Mouse (Mus musculus) heart, embryonic 11.5 days (tissue): ENCODE data around the gene Ankrd33b. TPM values are rescaled to one million over a fixed set of nuclear protein-coding genes. Genes with fewer than 3 reads are reported as not detected.

Source experiments
- ATAC-seq: fragments of 200-750 bp; cut with Nextera tagmentation; replicated peaks from 2 replicates; pipeline ENCODE4 v1.8.0; 2017; ENCODE audit warnings: moderate library complexity; ENCODE audit not compliant: insufficient number of reproducible peaks, low FRiP score, low TSS enrichment
- H3K27ac ChIP-seq: fragments of 300-500 bp; sonication (generic); 2 replicates; pipeline ENCODE4 v1.5.1; 2014; ENCODE audit warnings: mild to moderate bottlenecking, low read depth, low read length
- H3K27me3 ChIP-seq: fragments of 300-500 bp; sonication (generic); 2 replicates; pipeline ENCODE4 v1.6.1; 2014; ENCODE audit warnings: mild to moderate bottlenecking, low read length, mixed read lengths; ENCODE audit not compliant: control insufficient read depth, insufficient read depth
- H3K36me3 ChIP-seq: fragments of 300-500 bp; sonication (generic); 2 replicates; pipeline ENCODE4 v1.6.1; 2014; ENCODE audit warnings: mild to moderate bottlenecking, low read length, moderate library complexity, mixed read lengths; ENCODE audit not compliant: control insufficient read depth, insufficient read depth
- H3K4me1 ChIP-seq: fragments of 300-500 bp; sonication (generic); 2 replicates; pipeline ENCODE4 v1.6.1; 2014; ENCODE audit warnings: low read length; ENCODE audit not compliant: control insufficient read depth, insufficient read depth
- H3K4me2 ChIP-seq: fragments of 300-500 bp; sonication (generic); 2 replicates; pipeline ENCODE4 v1.6.1; 2014; ENCODE audit warnings: mild to moderate bottlenecking, moderate library complexity
- H3K4me3 ChIP-seq: fragments of 300-500 bp; sonication (generic); 2 replicates; pipeline ENCODE4 v1.5.1; 2014; ENCODE audit warnings: low read depth, low read length
- H3K9ac ChIP-seq: fragments of 300-500 bp; sonication (generic); 2 replicates; pipeline ENCODE4 v1.6.1; 2014; ENCODE audit warnings: mild to moderate bottlenecking, low read depth, low read length, moderate library complexity
- H3K9me3 ChIP-seq: fragments of 300-500 bp; sonication (generic); replicated peaks from 2 replicates; pipeline ENCODE4 v1.6.1; 2016; ENCODE audit warnings: low read length; ENCODE audit not compliant: control insufficient read depth
- WGBS: fragments of 180-500 bp; shearing (Covaris S2); extraction: QIAGEN DNeasy Blood & Tissue Kit; methylation state at CpG from one replicate; pipeline ENCODE4 v1.1.7; 2014; ENCODE audit not compliant: insufficient replicate concordance; 5-methylcytosine and 5-hydroxymethylcytosine counted together
- polyA plus RNA-seq: library from polyadenylated mRNA; unstranded; fragments of >200 nt; fragmentation: Nextera tagmentation; extraction: Ambion mirVana; gene quantifications from 2 replicates; pipeline ENCODE4 v1.2.1, GENCODE M21; 2014

The Ankrd33b gene
- polyA plus RNA-seq, 1 experiment from 2014 or later = 2.2 TPM

DNA sequence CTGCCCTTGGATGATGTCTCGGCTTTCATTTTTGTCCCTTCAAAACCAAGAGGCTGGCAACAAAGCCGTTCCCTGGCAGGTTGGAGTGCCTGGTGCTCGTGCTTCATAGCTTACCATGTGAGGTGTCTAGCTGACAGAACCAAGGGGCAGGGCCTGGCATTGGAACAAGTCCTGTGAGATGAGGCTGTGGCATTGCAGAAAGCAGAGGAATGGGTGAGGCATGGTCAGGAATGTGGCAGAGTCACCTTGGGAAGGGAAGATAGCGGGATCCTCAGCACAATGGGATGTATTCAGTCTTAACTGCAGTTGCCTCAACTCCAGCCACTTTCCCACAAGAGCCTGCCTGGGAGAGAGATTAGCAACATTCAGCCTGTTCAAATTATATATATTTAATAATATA, 24.6 kb upstream of the Ankrd33b start:
- no peaks in the 10 kb centered on the region for H3K27me3 ChIP-seq
- ATAC-seq = no peak
- no peak overlapping the region for H3K4me3 ChIP-seq
- H3K4me2 ChIP-seq = no peak overlapping the region
- WGBS = 75% methylated on average over 4 of the region's 4 CpGs
- H3K9ac ChIP-seq = no peak overlapping the region
- no peaks in the 10 kb centered on the region for H3K9me3 ChIP-seq
- no peaks in the 10 kb centered on the region for H3K36me3 ChIP-seq
- no peak overlapping the region for H3K27ac ChIP-seq
- peaks cover 6% of the 10 kb centered on the region; the same call in 1 of the 2 replicates for H3K4me1 ChIP-seq

DNA sequence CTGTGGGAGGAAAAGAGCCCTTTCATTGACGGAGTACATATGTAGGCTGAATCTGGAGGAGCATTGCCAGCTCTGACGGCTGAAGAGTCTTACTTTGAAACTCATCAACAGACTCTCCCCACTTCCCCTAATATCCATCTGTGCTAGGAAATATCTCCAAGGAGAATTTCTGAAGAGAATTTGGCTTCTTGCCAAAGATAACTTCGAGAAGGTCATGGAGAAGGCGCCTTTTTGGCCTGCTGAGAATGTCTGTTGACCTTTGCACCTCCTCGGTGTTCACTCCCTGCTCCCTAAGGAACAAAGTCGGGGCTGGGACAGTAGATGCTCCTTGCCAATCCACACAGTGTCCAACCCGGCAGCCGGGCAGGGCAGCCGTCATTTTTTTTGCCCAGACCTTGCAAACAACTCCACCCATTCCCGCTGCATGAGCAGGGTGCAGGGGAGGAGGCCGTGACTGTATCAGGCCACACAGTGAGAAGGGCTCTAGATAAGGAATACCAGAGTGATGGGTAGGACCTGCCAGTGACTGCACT, 14.5 kb upstream of the Ankrd33b start:
- Histone ChIP-seq H3K9me3 (0 out of 2 replicates have a peak, but pooled peaks cover 3% of the 10 kb centered on the region), H3K36me3 (no peaks in the 10 kb centered on the region), H3K27ac (peak overlapping the region; percentile 46), H3K27me3 (no peaks in the 10 kb centered on the region), H3K4me2 (peak overlapping the region; percentile 24), H3K9ac (no peak overlapping the region), H3K4me3 (no peak overlapping the region), H3K4me1 (peaks cover 6% of the 10 kb centered on the region; the same call in 1 of the 2 replicates)
- 22% methylated on average over 11 of the region's 11 CpGs for WGBS
- peak; percentile 79 for ATAC-seq

DNA sequence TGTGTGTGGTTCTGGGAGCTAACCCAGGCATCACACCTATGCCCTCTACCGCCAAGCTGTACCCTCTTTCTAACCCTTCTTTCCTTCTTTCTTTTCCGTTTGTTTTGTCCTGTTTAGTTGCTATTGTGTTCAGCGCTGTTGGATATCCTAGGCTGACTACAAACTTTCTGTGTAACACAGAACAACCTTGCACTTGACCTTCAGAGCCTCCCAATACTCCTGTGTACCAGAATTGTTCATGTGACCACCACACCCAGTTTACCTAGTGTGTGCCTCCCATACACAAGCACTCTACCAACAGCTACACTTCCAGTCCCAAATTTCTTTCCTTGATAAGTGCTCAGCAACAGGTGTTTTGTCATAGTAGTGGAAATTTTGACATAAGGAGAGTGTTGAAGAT, 11.9 kb upstream of the Ankrd33b start:
- H3K27me3 ChIP-seq = no peaks in the 10 kb centered on the region

DNA sequence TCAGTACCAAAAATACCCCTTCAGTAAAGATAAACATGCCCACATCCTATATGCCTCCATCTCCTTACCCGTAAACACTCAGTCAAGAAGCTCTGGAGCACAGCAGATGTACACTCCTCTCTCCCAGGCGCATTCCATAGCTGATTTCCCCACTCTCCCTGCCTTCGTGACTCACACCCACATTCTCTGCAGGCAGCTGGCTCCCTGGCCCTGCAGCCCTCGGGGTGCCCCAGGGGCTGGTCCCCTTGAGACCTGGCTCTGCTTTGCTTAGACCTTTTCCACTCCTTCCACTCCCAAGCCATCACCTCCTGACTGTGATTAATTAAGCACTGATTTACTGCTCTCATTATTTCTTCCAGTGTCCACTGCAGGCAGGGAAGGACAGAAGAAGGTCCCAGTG, 7.7 kb upstream of the Ankrd33b start:
- H3K27me3 ChIP-seq = no peaks in the 10 kb centered on the region
- H3K9ac ChIP-seq = no peak overlapping the region
- no peak overlapping the region for H3K4me2 ChIP-seq
- peaks cover 3% of the 10 kb centered on the region for H3K4me1 ChIP-seq
- ATAC-seq = no peak
- H3K4me3 ChIP-seq = no peak overlapping the region
- no peak overlapping the region for H3K27ac ChIP-seq
- 31% methylated on average over 4 of the region's 4 CpGs for WGBS
- no peaks in the 10 kb centered on the region for H3K36me3 ChIP-seq
- 0 out of 2 replicates have a peak, but pooled peaks cover 3% of the 10 kb centered on the region for H3K9me3 ChIP-seq

More for the DNA sequence above, 11.9 kb upstream of the Ankrd33b start:
- H3K4me1 ChIP-seq = peaks cover 10% of the 10 kb centered on the region
- H3K4me3 ChIP-seq = no peak overlapping the region
- ATAC-seq = no peak
- H3K27ac ChIP-seq = no peak overlapping the region
- H3K36me3 ChIP-seq = no peaks in the 10 kb centered on the region
- H3K9me3 ChIP-seq = 0 out of 2 replicates have a peak, but pooled peaks cover 3% of the 10 kb centered on the region
- WGBS = 79% methylated on average over 3 of the region's 3 CpGs
- no peak overlapping the region for H3K9ac ChIP-seq
- no peak overlapping the region for H3K4me2 ChIP-seq

DNA sequence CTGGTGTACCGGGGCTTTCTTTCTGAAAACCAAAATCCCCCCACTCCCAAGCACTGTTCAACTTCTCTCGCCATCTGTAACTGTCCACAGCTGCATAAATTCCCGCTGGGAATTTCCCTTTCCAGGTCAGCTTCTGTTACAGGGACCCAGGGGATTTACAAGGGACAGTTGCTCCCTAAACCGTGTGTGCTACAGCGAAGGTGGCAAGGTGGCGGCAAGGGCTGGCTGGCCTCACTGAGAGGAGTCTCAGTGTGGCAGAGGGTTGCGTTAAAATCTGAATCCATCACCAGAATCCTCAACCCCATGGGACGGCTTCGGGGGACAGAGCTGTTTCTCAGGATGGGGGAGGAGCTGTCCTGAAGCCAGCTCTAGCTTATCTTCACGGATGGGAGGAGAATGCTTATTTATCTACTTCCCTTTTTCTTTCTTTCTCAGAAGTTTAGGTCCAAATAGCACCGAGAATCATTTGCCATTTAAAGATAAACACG, 1.6 kb upstream of the Ankrd33b start:
- H3K4me2 ChIP-seq = no peak overlapping the region
- no peak overlapping the region for H3K9ac ChIP-seq
- H3K27ac ChIP-seq = no peak overlapping the region
- no peaks in the 10 kb centered on the region for H3K36me3 ChIP-seq
- H3K9me3 ChIP-seq = no peaks in the 10 kb centered on the region
- no peak for ATAC-seq
- 6% methylated on average over 12 of the region's 12 CpGs for WGBS
- H3K4me1 ChIP-seq = peaks cover 8% of the 10 kb centered on the region
- peaks cover 37% of the 10 kb centered on the region for H3K27me3 ChIP-seq
- H3K4me3 ChIP-seq = no peak overlapping the region

DNA sequence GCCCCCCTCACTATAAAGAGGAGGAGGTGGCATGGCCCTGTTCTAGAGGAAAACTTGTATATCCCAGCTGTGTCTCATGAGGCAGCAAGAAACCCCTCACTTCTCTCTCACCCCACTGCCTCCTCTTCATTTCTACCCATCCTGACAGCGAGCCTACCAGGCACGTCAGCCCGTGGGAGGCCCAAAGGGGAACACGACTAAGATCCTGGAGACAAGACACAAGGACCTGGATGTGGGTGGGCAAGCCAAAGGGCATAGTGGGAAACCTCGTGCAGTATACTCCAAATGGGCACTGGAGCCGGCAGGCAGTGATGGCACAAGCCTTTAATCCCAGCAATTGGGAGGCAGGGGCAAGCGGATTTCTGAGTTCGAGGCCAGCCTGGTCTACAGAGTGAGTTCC, 1.0 kb upstream of the Ankrd33b start:
- no peak overlapping the region for H3K27ac ChIP-seq
- H3K36me3 ChIP-seq = no peaks in the 10 kb centered on the region
- H3K9me3 ChIP-seq = no peaks in the 10 kb centered on the region
- H3K4me2 ChIP-seq = peak overlapping the region; percentile 100; the same call in 1 of the 2 replicates
- no peak overlapping the region for H3K9ac ChIP-seq
- WGBS = 34% methylated on average over 8 of the region's 8 CpGs
- H3K4me1 ChIP-seq = peaks cover 8% of the 10 kb centered on the region
- no peak for ATAC-seq
- no peak overlapping the region for H3K4me3 ChIP-seq
- H3K27me3 ChIP-seq = peaks cover 43% of the 10 kb centered on the region

DNA sequence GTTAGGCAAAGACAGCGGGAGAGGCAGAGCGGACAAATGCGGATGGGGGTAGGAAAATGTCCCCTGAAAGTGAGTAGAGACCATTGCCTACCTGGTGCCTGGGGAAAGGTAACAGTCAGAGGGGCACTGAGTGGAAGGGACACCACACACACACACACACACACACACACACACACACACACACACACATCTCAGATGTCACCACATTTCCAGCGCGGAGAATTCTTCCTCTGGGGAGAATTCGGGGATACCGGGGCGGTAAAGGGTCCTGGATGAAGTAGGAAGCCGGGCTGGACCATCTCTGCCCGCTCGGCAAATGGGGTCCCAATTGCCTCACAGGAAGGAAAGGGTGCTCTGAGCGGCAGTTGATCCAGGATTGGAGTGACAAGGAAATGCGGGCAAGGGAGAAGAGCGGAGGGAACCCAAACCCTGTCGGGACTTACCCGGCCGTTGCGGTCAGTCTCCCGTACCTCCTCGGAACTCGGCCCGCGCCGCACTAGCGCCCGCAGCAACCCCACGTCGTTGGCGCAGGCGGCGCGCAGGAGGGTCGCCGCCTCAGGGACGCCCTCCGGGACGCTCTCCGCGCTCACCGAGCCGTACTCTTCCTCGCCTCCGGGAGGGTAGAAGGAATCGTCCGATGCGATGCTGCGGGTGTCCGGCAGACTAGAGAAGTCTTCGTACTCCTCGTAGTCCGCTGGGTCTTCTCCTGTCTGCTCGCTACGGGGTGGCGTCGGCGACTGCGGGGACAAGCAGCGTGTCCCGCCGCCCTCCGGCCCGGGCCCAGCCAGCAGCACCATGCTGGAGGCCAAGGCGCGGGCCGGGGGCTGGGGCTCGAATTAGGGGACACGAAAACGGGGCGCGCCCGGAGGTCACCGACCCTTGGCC, 688 bp downstream of the Ankrd33b start:
- H3K4me3 ChIP-seq = peak overlapping the region; percentile 60
- 0 out of 2 replicates have a peak, but pooled peaks have one; percentile 20 for ATAC-seq
- peaks cover 44% of the 10 kb centered on the region for H3K27me3 ChIP-seq
- no peaks in the 10 kb centered on the region for H3K36me3 ChIP-seq
- peak overlapping the region; percentile 65 for H3K9ac ChIP-seq
- H3K9me3 ChIP-seq = no peaks in the 10 kb centered on the region
- H3K4me1 ChIP-seq = peaks cover 8% of the 10 kb centered on the region
- no peak overlapping the region for H3K27ac ChIP-seq
- H3K4me2 ChIP-seq = peak overlapping the region; percentile 100
- under 1% methylated on average over 64 of the region's 72 CpGs for WGBS

DNA sequence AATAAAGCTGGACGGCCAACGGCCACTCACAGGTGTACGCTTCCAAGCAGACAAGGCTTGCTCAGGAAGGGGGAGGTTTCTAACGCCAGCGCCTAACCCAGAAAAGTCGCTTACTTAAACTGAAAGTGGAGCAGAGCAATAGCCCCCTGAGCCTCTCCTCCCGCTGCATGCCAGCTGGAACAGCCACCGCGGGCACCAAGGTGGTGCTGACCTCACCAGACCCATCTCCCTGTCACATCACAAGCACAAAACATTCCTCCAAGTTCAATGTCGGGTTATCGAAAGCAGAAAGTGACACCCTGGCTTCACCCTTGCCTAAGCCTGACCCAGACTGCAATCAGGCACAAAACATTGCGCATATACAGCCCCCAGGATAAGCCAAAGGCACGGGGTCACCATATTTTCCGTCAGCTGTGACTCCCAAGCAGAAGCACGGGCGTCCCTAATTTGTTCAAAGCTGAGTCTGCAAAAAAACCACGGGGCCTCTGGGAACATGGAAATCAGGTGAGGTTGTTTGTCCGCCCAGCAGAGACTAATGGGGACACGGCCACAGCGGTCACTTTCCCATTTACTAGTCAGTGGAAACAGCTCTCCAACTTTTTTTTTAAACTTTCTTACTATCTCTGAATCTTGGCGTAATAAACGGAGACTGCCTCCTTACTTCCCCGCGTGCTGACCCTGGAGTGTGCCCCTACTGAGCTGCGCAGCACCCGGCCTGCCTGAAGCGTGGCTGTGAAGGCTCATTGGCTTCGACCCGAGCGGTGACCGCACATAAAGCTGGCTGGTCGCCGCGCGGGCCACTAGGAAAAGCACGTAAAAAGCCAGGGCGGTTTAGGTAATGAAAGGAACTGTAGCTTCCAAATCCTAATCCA, 1.6 kb downstream of the Ankrd33b start:
- peaks cover 44% of the 10 kb centered on the region for H3K27me3 ChIP-seq
- H3K4me2 ChIP-seq = peak overlapping the region; percentile 100
- H3K9me3 ChIP-seq = no peaks in the 10 kb centered on the region
- peaks cover 8% of the 10 kb centered on the region for H3K4me1 ChIP-seq
- no peaks in the 10 kb centered on the region for H3K36me3 ChIP-seq
- H3K27ac ChIP-seq = no peak overlapping the region
- H3K4me3 ChIP-seq = peak overlapping the region; percentile 60
- 2% methylated on average over 37 of the region's 37 CpGs for WGBS
- ATAC-seq = no peak
- peak overlapping the region; percentile 65 for H3K9ac ChIP-seq
